Mouse (Mus musculus): ENCODE measurements around the gene Ren1. TPM values are rescaled to one million over a fixed set of nuclear protein-coding genes. Genes with fewer than 3 reads are reported as not detected.
"Not testable (repeated sequence)": the region's sequence is repeated elsewhere in the genome, so short reads cannot be mapped to it uniquely, and the experiment has no call there.

Ren1 gene
- polyA plus RNA-seq, 1 experiment: not detected

- Histone ChIP-seq H3K27ac (ENCODE audit: insufficient read depth, low read depth, low read length) (no peak overlapping the region), H3K4me3 (ENCODE audit: insufficient read depth, low read depth, low read length) (no peak overlapping the region), H3K4me1 (ENCODE audit: control insufficient read depth, insufficient read depth, low read length) (peaks cover 7% of the 10 kb centered on the region)
- TF ChIP-seq CTCF (IDR thresholded peaks at IDR 0.05; ENCODE audit: insufficient read depth, low read depth, low read length) (no peak), POLR2A (IDR thresholded peaks at IDR 0.05; ENCODE audit: insufficient read depth, low read depth, low read length) (no peak)
- WGBS: 65% methylated on average over 3 of the region's 3 CpGs
Observed at GRCm38 (mm10) chr1:133331142-133331541, 19.2 kb upstream of the Ren1 start.

GRCm38 (mm10) chr1:133332656-133333430 lies 17.5 kb upstream of the Ren1 start:
- TF ChIP-seq CTCF (IDR thresholded peaks at IDR 0.05; ENCODE audit: insufficient read depth, low read depth, low read length) (no peak), POLR2A (IDR thresholded peaks at IDR 0.05; ENCODE audit: insufficient read depth, low read depth, low read length) (no peak)
- no peak overlapping the region for H3K4me3 ChIP-seq (ENCODE audit: insufficient read depth, low read depth, low read length)
- H3K27ac ChIP-seq (ENCODE audit: insufficient read depth, low read depth, low read length): no peak overlapping the region
- WGBS: 93% methylated on average over 11 of the region's 11 CpGs
- H3K4me1 ChIP-seq (ENCODE audit: control insufficient read depth, insufficient read depth, low read length): peaks cover 7% of the 10 kb centered on the region

GRCm38 (mm10) chr1:133333937-133334336 lies 16.4 kb upstream of the Ren1 start:
- H3K4me1 ChIP-seq (ENCODE audit: control insufficient read depth, insufficient read depth, low read length): peaks cover 7% of the 10 kb centered on the region
- H3K27ac ChIP-seq (ENCODE audit: insufficient read depth, low read depth, low read length): no peak overlapping the region
- H3K4me3 ChIP-seq (ENCODE audit: insufficient read depth, low read depth, low read length): no peak overlapping the region
- WGBS: 53% methylated on average over 6 of the region's 6 CpGs
- TF ChIP-seq CTCF (IDR thresholded peaks at IDR 0.05; ENCODE audit: insufficient read depth, low read depth, low read length) (no peak), POLR2A (IDR thresholded peaks at IDR 0.05; ENCODE audit: insufficient read depth, low read depth, low read length) (no peak)

- H3K27ac ChIP-seq (ENCODE audit: insufficient read depth, low read depth, low read length); H3K4me1 ChIP-seq (ENCODE audit: control insufficient read depth, insufficient read depth, low read length); H3K4me3 ChIP-seq (ENCODE audit: insufficient read depth, low read depth, low read length): not testable (repeated sequence)
- WGBS: 83% methylated on average over 1 of the region's 1 CpGs
Observed at GRCm38 (mm10) chr1:133340403-133340802, 9.9 kb upstream of the Ren1 start.

GRCm38 (mm10) chr1:133344357-133344756 lies 6.0 kb upstream of the Ren1 start:
- H3K4me1 ChIP-seq (ENCODE audit: control insufficient read depth, insufficient read depth, low read length): no peaks in the 10 kb centered on the region
- no peak overlapping the region for H3K4me3 ChIP-seq (ENCODE audit: insufficient read depth, low read depth, low read length)
- H3K27ac ChIP-seq (ENCODE audit: insufficient read depth, low read depth, low read length): no peak overlapping the region
- 94% methylated on average over 2 of the region's 2 CpGs for WGBS
- TF ChIP-seq POLR2A (IDR thresholded peaks at IDR 0.05; ENCODE audit: insufficient read depth, low read depth, low read length) (no peak), CTCF (IDR thresholded peaks at IDR 0.05; ENCODE audit: insufficient read depth, low read depth, low read length) (no peak)

- H3K4me3 ChIP-seq (ENCODE audit: insufficient read depth, low read depth, low read length): no peak overlapping the region
- 85% methylated on average over 9 of the region's 9 CpGs for WGBS
- no peak for TF ChIP-seq CTCF (IDR thresholded peaks at IDR 0.05; ENCODE audit: insufficient read depth, low read depth, low read length)
- no peak for TF ChIP-seq POLR2A (IDR thresholded peaks at IDR 0.05; ENCODE audit: insufficient read depth, low read depth, low read length)
- no peaks in the 10 kb centered on the region for H3K4me1 ChIP-seq (ENCODE audit: control insufficient read depth, insufficient read depth, low read length)
- no peak overlapping the region for H3K27ac ChIP-seq (ENCODE audit: insufficient read depth, low read depth, low read length)
Observed at GRCm38 (mm10) chr1:133346531-133346930, 3.8 kb upstream of the Ren1 start.

- 91% methylated on average over 3 of the region's 3 CpGs for WGBS
- TF ChIP-seq POLR2A (IDR thresholded peaks at IDR 0.05; ENCODE audit: insufficient read depth, low read depth, low read length) (no peak), CTCF (IDR thresholded peaks at IDR 0.05; ENCODE audit: insufficient read depth, low read depth, low read length) (no peak)
- H3K27ac ChIP-seq (ENCODE audit: insufficient read depth, low read depth, low read length): no peak overlapping the region
- H3K4me1 ChIP-seq (ENCODE audit: control insufficient read depth, insufficient read depth, low read length): no peaks in the 10 kb centered on the region
- no peak overlapping the region for H3K4me3 ChIP-seq (ENCODE audit: insufficient read depth, low read depth, low read length)
Observed at GRCm38 (mm10) chr1:133347226-133347625, 3.1 kb upstream of the Ren1 start.

GRCm38 (mm10) chr1:133347693-133348520 lies 2.4 kb upstream of the Ren1 start:
- no peak for TF ChIP-seq POLR2A (IDR thresholded peaks at IDR 0.05; ENCODE audit: insufficient read depth, low read depth, low read length)
- TF ChIP-seq CTCF (IDR thresholded peaks at IDR 0.05; ENCODE audit: insufficient read depth, low read depth, low read length): no peak
- 81% methylated on average over 11 of the region's 11 CpGs for WGBS

GRCm38 (mm10) chr1:133351762-133352161 lies 1.5 kb downstream of the Ren1 start:
- no peaks in the 10 kb centered on the region for H3K4me1 ChIP-seq (ENCODE audit: control insufficient read depth, insufficient read depth, low read length)
- H3K27ac ChIP-seq (ENCODE audit: insufficient read depth, low read depth, low read length): no peak overlapping the region
- TF ChIP-seq POLR2A (IDR thresholded peaks at IDR 0.05; ENCODE audit: insufficient read depth, low read depth, low read length) (no peak), CTCF (IDR thresholded peaks at IDR 0.05; ENCODE audit: insufficient read depth, low read depth, low read length) (no peak)
- 54% methylated on average over 9 of the region's 9 CpGs for WGBS
- no peak overlapping the region for H3K4me3 ChIP-seq (ENCODE audit: insufficient read depth, low read depth, low read length)

More at GRCm38 (mm10) chr1:133347693-133348520, 2.4 kb upstream of the Ren1 start:
- Histone ChIP-seq H3K27ac (ENCODE audit: insufficient read depth, low read depth, low read length) (no peak overlapping the region), H3K4me1 (ENCODE audit: control insufficient read depth, insufficient read depth, low read length) (no peaks in the 10 kb centered on the region), H3K4me3 (ENCODE audit: insufficient read depth, low read depth, low read length) (no peak overlapping the region)
